Mouse (Mus musculus) layer of hippocampus, postnatal 36 days (tissue): ENCODE results near the gene Trim44. TPM values are rescaled to one million over a fixed set of nuclear protein-coding genes. Genes with fewer than 3 reads are reported as not detected.

ENCODE experiments used
- DNase-seq, 2 experiments: peaks; one replicate each; pipeline ENCODE4 v3.0.0; 2022
- total RNA-seq, 2 experiments: library from RNA; stranded (reverse); gene quantifications; 2 replicates each; pipeline ENCODE4 v1.2.3; 2021

Trim44 gene
- total RNA-seq, 2 experiments from 2014 or later = 169 to 173 TPM

GRCm38 (mm10) chr2:102406324-102407304, 1.0 kb downstream of the Trim44 start:
- no peak for DNase-seq

DNA sequence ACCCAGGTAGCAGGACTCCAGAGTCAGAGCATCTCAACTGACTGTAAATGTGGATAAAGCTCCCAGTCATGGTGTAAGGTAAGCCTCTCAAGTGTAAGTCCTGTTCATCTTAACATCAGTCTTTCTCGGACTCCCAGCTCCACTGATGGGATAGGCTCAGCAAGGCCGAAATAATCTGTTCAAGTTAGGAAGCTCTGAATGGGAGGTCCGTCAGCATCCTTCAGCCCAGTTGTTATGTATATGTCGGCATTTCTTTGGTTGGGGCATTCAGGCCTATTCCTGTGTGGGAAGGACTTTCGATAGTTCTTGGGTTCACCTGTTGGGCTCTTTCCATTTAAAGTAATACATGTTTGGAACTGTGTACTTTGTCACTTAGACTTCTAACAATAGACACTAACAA, 3.6 kb downstream of the Trim44 start:
- no peak for DNase-seq

DNA sequence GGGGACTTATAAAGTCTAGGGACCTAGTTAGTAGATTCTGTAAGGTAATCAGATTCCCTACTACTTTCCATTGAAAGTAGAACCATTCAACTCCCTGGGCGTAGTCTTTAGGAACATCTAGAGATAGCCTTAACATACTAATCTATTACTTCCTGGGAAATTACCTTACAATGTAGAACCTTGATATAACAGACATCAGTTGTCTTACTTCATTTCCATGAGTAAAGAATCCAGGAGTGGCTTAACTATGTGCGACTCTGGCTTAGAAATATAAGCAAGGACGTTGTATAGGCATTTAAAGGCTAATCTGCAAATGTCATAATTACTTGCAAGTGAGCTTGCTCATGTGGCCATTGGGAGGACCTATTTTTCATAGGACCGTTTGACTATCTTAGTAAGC, 4.3 kb downstream of the Trim44 start:
- DNase-seq = no peak

GRCm38 (mm10) chr2:102401352-102401692, 6.3 kb downstream of the Trim44 start:
- no peak for DNase-seq

DNA sequence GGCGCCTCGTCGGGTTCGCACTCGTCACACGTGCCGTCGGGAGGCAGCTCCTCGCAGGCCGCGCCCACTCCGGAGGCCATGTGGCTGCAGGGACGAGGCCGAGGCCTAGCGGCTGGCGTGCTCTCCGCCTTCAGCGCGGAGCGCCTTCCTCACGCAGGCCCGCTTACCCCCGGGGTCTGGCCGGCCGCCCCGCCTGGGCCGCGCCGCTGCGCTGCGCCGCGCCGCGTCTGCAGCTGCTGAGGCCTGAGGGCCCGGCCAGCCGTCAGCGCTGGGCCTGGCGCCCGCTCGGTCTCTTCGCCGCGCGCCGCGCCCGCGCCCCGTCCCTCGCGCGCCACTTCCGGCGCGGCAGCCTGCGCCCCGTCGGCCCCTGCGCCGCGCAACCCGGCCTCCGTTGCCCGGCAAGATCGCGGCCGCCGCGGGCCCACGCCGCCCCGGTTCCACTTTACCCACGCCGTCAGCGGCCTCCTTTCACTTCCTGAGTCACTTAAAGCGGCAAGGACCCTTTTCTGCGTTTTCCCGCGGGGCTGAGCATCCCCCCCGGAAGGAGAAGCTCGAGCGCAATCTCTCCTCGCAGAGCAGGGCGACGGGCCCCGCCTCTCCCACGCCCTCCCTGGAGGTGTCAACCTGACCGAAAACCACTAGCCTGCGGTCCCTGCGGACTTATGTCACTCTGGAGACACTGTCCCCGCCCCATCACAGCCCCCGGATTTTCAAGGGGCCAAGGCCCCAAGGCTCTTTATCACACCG, 6.8 kb downstream of the Trim44 start:
- peak; percentile 86 to 91 for DNase-seq

GRCm38 (mm10) chr2:102399864-102400604, 7.6 kb downstream of the Trim44 start:
- no peak for DNase-seq

- no peak for DNase-seq
Observed at GRCm38 (mm10) chr2:102396493-102396892, 11.1 kb downstream of the Trim44 start.

DNA sequence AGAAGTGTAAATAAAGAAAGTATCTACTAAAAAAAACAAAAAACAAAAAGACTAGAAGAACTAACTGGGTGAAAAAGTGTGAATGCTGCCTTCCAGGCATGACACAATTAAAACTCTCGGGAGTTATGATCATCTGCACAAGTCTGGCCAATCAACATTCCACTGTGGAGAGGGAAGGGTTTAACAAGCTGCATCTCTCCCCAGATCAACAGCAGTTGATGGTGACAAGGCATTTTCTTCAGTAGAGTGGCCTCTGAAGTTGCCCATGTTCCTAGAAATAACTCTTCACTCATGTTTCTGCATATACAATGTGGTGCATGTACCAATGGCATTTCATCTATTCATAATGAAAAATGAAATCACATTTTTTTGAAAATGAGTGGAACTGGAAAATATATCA, 14.2 kb downstream of the Trim44 start:
- no peak for DNase-seq

DNA sequence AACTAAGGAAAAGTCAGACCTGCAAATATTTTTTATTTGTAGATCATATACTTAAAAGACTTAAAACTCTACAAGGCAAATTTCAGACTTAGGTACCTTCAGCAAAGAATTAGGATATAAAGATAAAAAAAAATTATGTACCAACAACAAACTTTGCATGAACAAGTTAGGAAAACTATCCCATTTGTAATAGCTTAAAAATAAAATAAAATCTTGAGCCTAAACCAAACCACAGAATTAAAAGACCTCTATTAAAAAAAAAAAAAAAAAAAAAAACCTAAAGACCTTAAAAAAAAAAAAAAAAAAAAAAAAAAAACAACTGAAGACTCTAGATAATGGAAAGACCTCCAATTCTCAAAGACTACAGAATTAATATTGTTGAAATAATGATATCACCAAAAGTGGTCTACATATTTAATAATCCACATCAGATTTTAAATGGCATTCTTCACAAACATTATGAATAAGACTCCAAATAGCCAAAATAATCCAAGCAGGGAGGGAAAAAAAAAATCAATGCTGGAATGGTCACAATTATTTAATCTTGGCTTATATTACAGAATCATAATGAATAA, 22.2 kb downstream of the Trim44 start:
- no peak for DNase-seq

DNA sequence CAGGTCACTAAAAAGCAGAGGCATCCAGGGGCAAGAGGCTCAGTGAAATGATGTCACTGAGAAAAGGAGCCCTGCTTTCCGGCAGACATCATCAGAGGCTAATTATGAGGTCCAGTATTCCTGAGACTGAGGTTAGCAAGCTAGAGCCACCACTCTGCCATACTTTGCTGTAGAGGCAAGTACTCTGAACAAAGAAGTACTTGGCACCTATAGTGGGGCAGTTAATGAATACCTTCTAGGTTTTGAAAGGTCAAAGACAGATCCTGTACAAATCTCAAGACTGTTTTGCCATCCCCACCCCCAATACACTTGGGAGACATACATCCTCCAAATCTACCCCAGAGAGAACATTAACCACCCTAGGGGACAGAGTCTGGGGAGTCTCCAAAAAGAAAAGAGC, 23.1 kb downstream of the Trim44 start:
- no peak for DNase-seq

- no peak for DNase-seq
Observed at GRCm38 (mm10) chr2:102384057-102384456, 23.6 kb downstream of the Trim44 start.

DNA sequence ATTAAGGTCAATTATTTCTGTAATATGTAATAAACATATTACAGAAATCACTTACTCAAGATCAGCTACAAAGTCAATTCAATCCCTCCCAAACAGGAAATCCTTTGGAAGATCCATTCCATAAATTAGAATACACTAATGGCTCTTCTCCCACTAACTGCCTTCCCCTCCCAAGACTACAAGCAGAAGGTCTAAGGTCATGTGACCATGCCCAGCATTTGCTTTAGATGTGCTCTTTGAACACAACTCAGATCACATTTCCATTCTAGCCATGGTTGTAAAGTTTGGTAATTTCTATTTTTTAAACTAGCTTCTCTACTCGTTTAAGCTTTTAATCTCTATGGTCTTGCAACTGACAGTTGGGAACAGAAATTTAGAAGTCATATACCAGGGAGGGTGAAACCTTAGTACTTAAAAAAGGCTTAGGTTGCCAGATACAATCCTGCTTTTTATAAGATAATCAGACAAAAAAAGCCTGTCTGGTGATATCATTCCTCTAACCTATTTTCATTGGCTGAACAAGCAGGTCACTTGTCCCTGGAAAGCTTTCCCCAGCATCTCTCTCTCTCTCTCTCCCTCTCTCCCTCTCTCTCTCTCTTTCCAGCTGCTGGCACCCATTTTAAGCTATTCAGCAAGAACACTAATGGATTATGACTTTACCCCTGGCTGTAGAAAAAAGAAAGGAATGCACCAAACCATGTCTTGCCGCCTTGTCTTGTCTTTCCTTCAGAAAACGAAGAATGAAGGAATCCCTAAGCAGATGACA, 24.4 kb downstream of the Trim44 start:
- DNase-seq = no peak

- no peak for DNase-seq
Observed at GRCm38 (mm10) chr2:102382519-102382918, 25.1 kb downstream of the Trim44 start.

GRCm38 (mm10) chr2:102380581-102380980, 27.0 kb downstream of the Trim44 start:
- DNase-seq = no peak

- DNase-seq = no peak
Observed at GRCm38 (mm10) chr2:102378928-102379327, 28.7 kb downstream of the Trim44 start.

- no peak for DNase-seq
Observed at GRCm38 (mm10) chr2:102378381-102378780, 29.2 kb downstream of the Trim44 start.

- DNase-seq = no peak
Observed at GRCm38 (mm10) chr2:102377370-102377769, 30.3 kb downstream of the Trim44 start.

DNA sequence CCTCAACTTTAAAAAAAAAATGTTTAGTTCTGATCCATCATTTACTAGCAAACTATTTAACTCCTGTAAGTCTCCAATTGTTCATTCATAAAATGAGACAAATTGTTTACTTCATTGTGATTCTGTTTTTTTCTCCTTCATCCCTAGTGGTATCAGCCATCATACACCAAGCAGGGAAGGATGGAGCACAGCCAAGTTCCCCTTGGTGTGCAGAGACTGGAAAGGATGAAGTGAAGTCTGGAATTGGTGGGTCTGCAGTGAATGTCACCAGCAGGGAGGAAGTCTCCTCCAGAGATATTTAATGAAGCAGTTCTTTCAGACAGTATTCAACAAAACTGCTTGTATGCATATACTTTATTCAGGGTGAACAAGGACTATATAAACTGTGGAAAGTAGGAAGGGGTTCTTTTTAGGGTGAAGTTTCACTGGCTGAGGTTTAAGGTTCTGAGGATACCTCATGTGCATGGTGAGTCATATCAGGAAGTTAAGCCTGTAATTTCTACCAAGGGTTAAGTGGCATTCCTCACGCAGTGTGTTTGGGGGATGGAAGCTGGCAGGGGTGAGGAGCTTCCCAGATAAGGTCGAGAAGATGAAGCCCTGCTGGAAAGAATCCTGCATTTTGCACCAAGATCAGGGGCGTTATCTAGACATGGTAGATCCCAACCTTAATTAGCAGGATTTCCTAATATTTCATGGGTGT, 34.1 kb downstream of the Trim44 start:
- DNase-seq = no peak

DNA sequence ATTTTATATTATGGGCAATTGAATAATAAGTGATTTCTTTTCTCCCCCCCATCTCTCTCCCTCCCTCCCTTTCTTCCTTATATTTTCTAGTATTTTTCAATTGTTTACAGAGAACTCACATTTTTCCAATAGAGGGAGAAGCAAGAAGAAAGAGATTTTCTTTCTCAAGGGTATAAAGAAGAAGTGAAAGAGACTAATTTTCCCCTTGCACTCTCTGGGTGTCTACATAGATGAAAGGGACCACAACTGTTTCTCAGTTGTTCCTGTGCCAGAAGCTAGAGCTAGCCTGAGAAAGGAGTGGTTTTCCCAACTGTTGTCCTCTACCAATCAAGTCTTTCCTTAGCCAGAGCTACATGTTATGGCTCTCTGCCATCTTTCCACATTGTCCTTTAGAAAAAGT, 34.9 kb downstream of the Trim44 start:
- no peak for DNase-seq

DNA sequence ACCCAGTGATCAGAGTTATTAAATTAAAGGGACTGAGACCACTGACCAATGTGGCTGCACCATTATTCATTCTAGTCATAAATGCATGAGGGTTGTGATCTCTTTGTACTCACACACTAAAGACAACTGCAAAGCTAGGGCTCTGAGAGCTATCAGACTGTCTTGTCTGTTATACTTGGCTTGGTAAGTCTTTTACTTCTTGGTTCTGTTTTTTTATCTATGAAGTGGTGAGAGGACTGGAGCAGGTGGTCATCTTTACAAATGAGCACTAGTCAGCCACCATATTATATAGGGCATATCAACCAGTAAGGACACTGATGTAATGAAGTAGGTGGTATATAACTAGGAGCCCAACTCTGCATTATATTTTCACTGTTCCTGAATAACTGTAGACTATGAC, 36.3 kb downstream of the Trim44 start:
- DNase-seq = no peak

DNA sequence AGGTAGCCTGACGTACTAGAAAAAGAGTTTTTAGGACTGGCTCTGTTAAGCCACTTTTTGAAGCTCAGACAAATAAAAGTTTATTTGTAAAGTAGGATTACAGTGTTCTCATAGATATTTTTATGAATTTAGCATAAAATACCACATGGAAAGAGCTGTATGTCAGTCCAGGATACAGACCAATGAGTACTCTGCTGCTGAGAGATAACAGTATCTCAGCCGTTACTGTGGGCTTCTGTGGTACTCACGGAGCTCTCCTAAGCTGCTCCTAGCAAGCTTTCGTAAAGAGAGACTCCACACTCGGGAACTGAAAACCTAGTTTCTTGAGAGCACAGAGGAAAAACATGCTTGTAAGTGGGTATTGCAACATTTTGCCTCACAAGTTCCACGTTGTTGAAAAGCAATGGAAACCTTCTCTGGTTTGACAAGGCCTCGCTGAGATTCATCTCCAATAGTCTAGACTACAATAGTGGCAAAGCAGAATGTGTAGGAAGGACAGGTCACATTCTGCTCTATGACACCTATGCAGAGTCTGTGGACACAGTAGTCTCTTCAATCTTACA, 41.6 kb downstream of the Trim44 start:
- no peak for DNase-seq
